Mouse (Mus musculus) myocyte (in vitro differentiated cells): ENCODE measurements around the gene Gm20388.

Experiments used
- E2F4 ChIP-seq: IDR thresholded peaks from one replicate; pipeline ENCODE4 v1.6.1; 2011; ENCODE audit warnings: mild to moderate bottlenecking, control low read depth, moderate library complexity; ENCODE audit not compliant: insufficient read depth
- MAX ChIP-seq: IDR thresholded peaks from one replicate; pipeline ENCODE4 v1.6.1; 2011; ENCODE audit warnings: low read depth, mild to moderate bottlenecking, control low read depth
- MYOD1 ChIP-seq, 3 experiments: IDR thresholded peaks; one replicate each; pipeline ENCODE4 v1.6.1; 2011; ENCODE audit warnings: control low read depth in 2 of 3, low read depth in 2 of 3, mild to moderate bottlenecking in 2 of 3, moderate library complexity in 1 of 3; ENCODE audit not compliant: insufficient read length in 2 of 3, control insufficient read depth in 1 of 3
- MYOG ChIP-seq, 3 experiments: IDR thresholded peaks; one replicate each; pipeline ENCODE4 v1.6.1; 2011; ENCODE audit warnings: control low read depth in 2 of 3, low read depth in 2 of 3, mild to moderate bottlenecking in 2 of 3; ENCODE audit not compliant: insufficient read length in 2 of 3, control insufficient read depth in 1 of 3, insufficient read depth in 1 of 3
- POLR2A ChIP-seq: IDR thresholded peaks from one replicate; pipeline ENCODE4 v1.6.1; 2011; ENCODE audit warnings: low read depth, mild to moderate bottlenecking, control low read depth, moderate library complexity; ENCODE audit not compliant: insufficient read length
- POLR2AphosphoS2 ChIP-seq: IDR thresholded peaks from one replicate; pipeline ENCODE4 v1.6.1; 2011; ENCODE audit warnings: low read depth, control low read depth; ENCODE audit not compliant: insufficient read length
- TCF12 ChIP-seq: IDR thresholded peaks from one replicate; pipeline ENCODE4 v1.6.1; 2011; ENCODE audit warnings: mild to moderate bottlenecking, control low read depth; ENCODE audit not compliant: poor library complexity, insufficient read depth, severe bottlenecking

GRCm38 (mm10) chr8:123873364-123873763 lies 3962.7 kb downstream of the Gm20388 start:
- TF ChIP-seq TCF12 (no peak), POLR2A (no peak), MYOD1 (IDR thresholded peaks at IDR 0.05; ENCODE audit: control insufficient read depth in 1 of 3, insufficient read length in 2 of 3, low read depth in 2 of 3) (no peak), MYOG (IDR thresholded peaks at IDR 0.05; ENCODE audit: control insufficient read depth in 1 of 3, insufficient read depth in 1 of 3, insufficient read length in 2 of 3, low read depth in 2 of 3) (no peak), POLR2AphosphoS2 (no peak), E2F4 (no peak), MAX (no peak)
